21 mouse cellular contexts compared by ENCODE assay signal in genomic region chr11:26585409-26586366, GRCm38 (mm10). TPM values are rescaled to one million over a fixed set of nuclear protein-coding genes. Genes with fewer than 3 reads are reported as not detected.
DNase-seq lines count a peak whose midpoint lies in the region; ATAC-seq lines count a peak whose summit lies in the region.
"Had no signal": no experiment of that assay in that cellular context is flagged by ENCODE, and none has a peak within 500 bp of the region (broad histone marks: within the 10 kb centered on the region; RNA-seq: fewer than 3 reads in every experiment).

No protein-coding gene starts in this region.

- peak overlapping the region; percentile 71 for H3K27ac ChIP-seq in forebrain, embryonic 14.5 days (ENCODE audit: low read depth, low read length)
- no peak overlapping the region for H3K27ac ChIP-seq in forebrain, embryonic 10.5 days
- H3K27ac ChIP-seq in liver, embryonic 16.5 days (ENCODE audit: low read length) = no peak overlapping the region
- H3K27ac ChIP-seq in forebrain, embryonic 16.5 days (ENCODE audit: low read length) = peak overlapping the region; percentile 94
- H3K27ac ChIP-seq: embryonic facial prominence, embryonic 15.5 days; kidney, postnatal 0 days; limb, embryonic 13.5 days; midbrain, embryonic 12.5 days had no signal

- H3K36me3 ChIP-seq in forebrain, embryonic 14.5 days (ENCODE audit: control insufficient read depth, insufficient read depth, low read length) = no peaks in the 10 kb centered on the region
- no peaks in the 10 kb centered on the region for H3K36me3 ChIP-seq in forebrain, embryonic 10.5 days (replicated peaks)
- H3K36me3 ChIP-seq in liver, embryonic 16.5 days (ENCODE audit: control insufficient read depth, insufficient read depth) = peaks cover 5% of the 10 kb centered on the region
- no peaks in the 10 kb centered on the region for H3K36me3 ChIP-seq in forebrain, embryonic 16.5 days (ENCODE audit: control insufficient read depth, insufficient read depth)
- H3K36me3 ChIP-seq: limb, embryonic 13.5 days; midbrain, embryonic 12.5 days had no signal

- H3K4me2 ChIP-seq in forebrain, embryonic 14.5 days (ENCODE audit: low read length) = no peak overlapping the region
- no peak overlapping the region for H3K4me2 ChIP-seq in liver, embryonic 16.5 days (ENCODE audit: low read depth, low read length)
- peak overlapping the region; percentile 32 for H3K4me2 ChIP-seq in forebrain, embryonic 16.5 days (ENCODE audit: low read length)
- H3K4me2 ChIP-seq: embryonic facial prominence, embryonic 15.5 days; limb, embryonic 13.5 days; midbrain, embryonic 12.5 days had no signal

- no peaks in the 10 kb centered on the region for H3K27me3 ChIP-seq in forebrain, embryonic 14.5 days (replicated peaks; ENCODE audit: control insufficient read depth, insufficient read depth, low read length)
- no peaks in the 10 kb centered on the region for H3K27me3 ChIP-seq in forebrain, embryonic 10.5 days (ENCODE audit: poor library complexity, severe bottlenecking)
- H3K27me3 ChIP-seq in liver, embryonic 16.5 days (ENCODE audit: control insufficient read depth, insufficient read depth, low read depth, low read length) = no peaks in the 10 kb centered on the region
- no peaks in the 10 kb centered on the region for H3K27me3 ChIP-seq in forebrain, embryonic 16.5 days (replicated peaks; ENCODE audit: control insufficient read depth, insufficient read depth, low read length)
- H3K27me3 ChIP-seq: embryonic facial prominence, embryonic 15.5 days; limb, embryonic 13.5 days; midbrain, embryonic 12.5 days had no signal

- H3K9ac ChIP-seq in forebrain, embryonic 14.5 days (ENCODE audit: low read length) = no peak overlapping the region
- H3K9ac ChIP-seq in liver, embryonic 16.5 days (ENCODE audit: low read depth, low read length) = no peak overlapping the region
- H3K9ac ChIP-seq in forebrain, embryonic 16.5 days (replicated peaks; ENCODE audit: low read depth, low read length) = no peak overlapping the region
- H3K9ac ChIP-seq: embryonic facial prominence, embryonic 15.5 days; limb, embryonic 13.5 days; midbrain, embryonic 12.5 days had no signal

- H3K4me1 ChIP-seq in forebrain, embryonic 14.5 days (ENCODE audit: control insufficient read depth, insufficient read depth, low read length) = no peaks in the 10 kb centered on the region; the same call in 1 of the 2 replicates
- peaks cover 6% of the 10 kb centered on the region for H3K4me1 ChIP-seq in forebrain, embryonic 10.5 days
- H3K4me1 ChIP-seq in liver, embryonic 16.5 days (ENCODE audit: control insufficient read depth, low read depth, low read length) = no peaks in the 10 kb centered on the region; the same call in 1 of the 2 replicates
- peaks cover 21% of the 10 kb centered on the region for H3K4me1 ChIP-seq in forebrain, embryonic 16.5 days (replicated peaks; ENCODE audit: control insufficient read depth, insufficient read depth, low read length)
- H3K4me1 ChIP-seq: embryonic facial prominence, embryonic 15.5 days; midbrain, embryonic 12.5 days had no signal

- H3K4me3 ChIP-seq in forebrain, embryonic 14.5 days (ENCODE audit: low read depth, low read length) = no peak overlapping the region
- H3K4me3 ChIP-seq in forebrain, embryonic 10.5 days = no peak overlapping the region
- H3K4me3 ChIP-seq in liver, embryonic 16.5 days (ENCODE audit: low read depth, low read length) = no peak overlapping the region
- no peak overlapping the region for H3K4me3 ChIP-seq in forebrain, embryonic 16.5 days (replicated peaks; ENCODE audit: low read length)
- H3K4me3 ChIP-seq: embryonic facial prominence, embryonic 15.5 days; limb, embryonic 13.5 days; midbrain, embryonic 12.5 days had no signal

- peak; percentile 78 for DNase-seq in forebrain, embryonic 14.5 days (ENCODE audit: low spot score)
- no peak for DNase-seq in forebrain, embryonic 10.5 days (ENCODE audit: extremely low spot score, low spot score)
- DNase-seq in liver = no peak
- DNase-seq in urinary bladder, postnatal 36 days (ENCODE audit: low spot score in 2 of 2) = no peak
- DNase-seq in kidney, adult 18-20 months = no peak
- DNase-seq: adrenal gland, postnatal 10 days had no signal

- WGBS in forebrain, embryonic 14.5 days = 52% methylated on average over 17 of the region's 17 CpGs
- WGBS in forebrain, embryonic 10.5 days = 90% methylated on average over 17 of the region's 17 CpGs
- 82% methylated on average over 17 of the region's 17 CpGs for WGBS in liver, embryonic 16.5 days (ENCODE audit: insufficient replicate concordance)
- 46% methylated on average over 17 of the region's 17 CpGs for WGBS in forebrain, embryonic 16.5 days

- no peaks in the 10 kb centered on the region for H3K9me3 ChIP-seq in forebrain, embryonic 14.5 days (replicated peaks; ENCODE audit: control insufficient read depth, low read length)
- H3K9me3 ChIP-seq in forebrain, embryonic 10.5 days = no peaks in the 10 kb centered on the region
- no peaks in the 10 kb centered on the region for H3K9me3 ChIP-seq in liver, embryonic 16.5 days (replicated peaks; ENCODE audit: control insufficient read depth, low read length)
- H3K9me3 ChIP-seq in forebrain, embryonic 16.5 days (ENCODE audit: control insufficient read depth, low read length) = no peaks in the 10 kb centered on the region
- H3K9me3 ChIP-seq: embryonic facial prominence, embryonic 15.5 days; limb, embryonic 13.5 days; midbrain, embryonic 12.5 days had no signal

- peak; percentile 82 for ATAC-seq in forebrain, embryonic 14.5 days
- 0 out of 2 replicates have a peak, but pooled peaks have one; percentile 18 for ATAC-seq in liver, embryonic 16.5 days (ENCODE audit: low read depth)
- peak; percentile 86 for ATAC-seq in forebrain, embryonic 16.5 days
- ATAC-seq in neutrophil, adult 5-6 weeks (ENCODE audit: extremely low read depth, insufficient number of reproducible peaks, low FRiP score, poor library complexity, severe bottlenecking) = peak; percentile 86

RNA-seq across cellular contexts. Expression of gene Gm6899, which starts 7.4 kb away (rescaled TPM):
- not detected in 2 replicates for polyA plus RNA-seq in forebrain, embryonic 14.5 days (2014; fragmentation: Nextera tagmentation; extraction: Ambion mirVana)
- polyA plus RNA-seq in forebrain, embryonic 10.5 days (2016; fragmentation: Nextera tagmentation; extraction: Ambion mirVana) = 0.31 TPM in 1 of 2 replicates, not detected in the other
- polyA plus RNA-seq in liver, embryonic 16.5 days (2015; fragmentation: Nextera tagmentation; extraction: Ambion mirVana) = 0.16 and 0.33 TPM in 2 replicates
- not detected in 2 replicates for polyA plus RNA-seq in forebrain, embryonic 16.5 days (2015; fragmentation: Nextera tagmentation; extraction: Ambion mirVana)
- not detected in 2 replicates for total RNA-seq in neutrophil, adult 5-6 weeks (2017)
- total RNA-seq: adrenal gland, postnatal 10 days; heart, postnatal 25 days; left cerebral cortex, adult 8-10 months; MEL had no signal
- polyA plus RNA-seq: C2C12; cortical plate, adult 2 months; embryonic facial prominence, embryonic 15.5 days; limb, embryonic 13.5 days; lung, embryonic 16.5 days; midbrain, embryonic 12.5 days; neural tube, embryonic 11.5 days; spleen, adult 2 months had no signal

RNA-seq across cellular contexts. Expression of gene Vrk2, which starts 8.1 kb away (rescaled TPM):
- 8.6 and 10.2 TPM in 2 replicates for polyA plus RNA-seq in forebrain, embryonic 14.5 days (2014; fragmentation: Nextera tagmentation; extraction: Ambion mirVana)
- polyA plus RNA-seq in forebrain, embryonic 10.5 days (2016; fragmentation: Nextera tagmentation; extraction: Ambion mirVana) = 22.3 and 24.4 TPM in 2 replicates
- polyA plus RNA-seq in liver, embryonic 16.5 days (2015; fragmentation: Nextera tagmentation; extraction: Ambion mirVana) = 22.1 and 22.7 TPM in 2 replicates
- 7.0 and 7.5 TPM in 2 replicates for polyA plus RNA-seq in forebrain, embryonic 16.5 days (2015; fragmentation: Nextera tagmentation; extraction: Ambion mirVana)
- 31.2 and 36.9 TPM in 2 replicates for total RNA-seq in neutrophil, adult 5-6 weeks (2017)

Comparison
In these comparisons a context has a peak if more than half of its experiments do, and no peak if none do; other contexts are left out.
1. H3K27ac ChIP-seq: peak in forebrain, embryonic 14.5 days (single experiment) and forebrain, embryonic 16.5 days (single experiment); none in forebrain, embryonic 10.5 days (single experiment) and liver, embryonic 16.5 days (single experiment).
2. ATAC-seq: peak in every context shown above with its lines; median percentile 86 in forebrain, embryonic 16.5 days; 86 in neutrophil, adult 5-6 weeks; 82 in forebrain, embryonic 14.5 days; 18 in liver, embryonic 16.5 days.